Mouse (Mus musculus) adrenal gland, adult (tissue): ENCODE measurements at regions not wholly inside any gene's neighbourhood (a gene's known extent, or its start where the extent isn't known, plus 50 kb on each side); places are given as distances from the start of the nearest gene placed in this dataset.
"Not testable (repeated sequence)": the region's sequence is repeated elsewhere in the genome, so short reads cannot be mapped to it uniquely, and the experiment has no call there.

ENCODE experiments used
- DNase-seq, 2 experiments: peaks; one replicate each; pipeline ENCODE4 v3.0.0; 2022 to 2023; ENCODE audit warnings: low spot score in 1 of 2; ENCODE audit not compliant: inconsistent age in 2 of 2

- no peak for DNase-seq
Observed at GRCm38 (mm10) chr13:10867864-10868263, 507.2 kb upstream of the Chrm3 start.

GRCm38 (mm10) chr13:10855947-10856561, 495.4 kb upstream of the Chrm3 start:
- not testable (repeated sequence) for DNase-seq

- DNase-seq = no peak
Observed at GRCm38 (mm10) chr13:10845212-10845611, 484.6 kb upstream of the Chrm3 start.

GRCm38 (mm10) chr13:10799351-10799913, 438.8 kb upstream of the Chrm3 start:
- no peak for DNase-seq
